Mouse (Mus musculus) bone marrow, adult 2 months (tissue): ENCODE measurements around the gene Bud13.

Source experiments
- CTCF ChIP-seq: fragments of 200-500 bp; IDR thresholded peaks from 2 replicates; pipeline ENCODE4 v1.5.1; 2011; ENCODE audit warnings: low read length, control low read depth; ENCODE audit not compliant: control insufficient read depth, insufficient read depth
- POLR2A ChIP-seq: fragments of 200-500 bp; IDR thresholded peaks from 2 replicates; pipeline ENCODE4 v1.6.1; 2011; ENCODE audit warnings: low read depth, mild to moderate bottlenecking, control low read depth, low read length, borderline replicate concordance; ENCODE audit not compliant: control insufficient read depth

DNA sequence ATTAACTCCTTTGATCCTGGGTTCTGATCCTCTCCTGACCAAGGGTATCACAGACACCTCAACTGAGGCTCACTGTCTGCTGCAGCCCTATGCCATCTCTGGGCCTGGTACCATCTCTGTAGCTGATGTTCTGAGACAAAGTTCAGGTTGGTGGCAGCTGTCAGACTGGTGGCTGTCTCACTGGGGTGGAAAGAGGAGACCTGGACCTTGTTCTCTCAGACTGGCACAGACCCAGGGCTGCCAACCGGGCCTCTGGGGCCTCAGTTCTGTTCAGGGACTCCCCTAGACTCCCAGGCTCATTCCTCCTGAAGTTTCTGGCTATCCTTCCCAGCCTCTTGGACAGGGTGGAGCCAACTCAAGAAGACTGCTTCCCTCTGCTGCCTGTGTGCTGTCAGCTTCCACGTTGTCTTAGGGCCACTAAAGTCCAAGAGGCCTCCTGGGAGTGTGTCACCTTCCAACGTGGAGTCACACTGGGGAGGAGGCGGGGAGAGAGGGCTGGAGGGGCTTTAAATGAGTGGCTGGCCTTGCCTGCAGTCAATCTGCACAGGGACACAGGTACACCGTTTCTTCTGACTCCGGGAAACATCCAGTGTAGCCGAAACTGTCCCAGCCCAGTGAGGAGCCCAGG lies 42.2 kb upstream of the Bud13 start, which contains the start of gene Apoa4:
- TF ChIP-seq POLR2A = no peak
- no peak for TF ChIP-seq CTCF
